Mouse (Mus musculus): Measurements from ENCODE around the gene Cavin1. TPM values are rescaled to one million over a fixed set of nuclear protein-coding genes. Genes with fewer than 3 reads are reported as not detected.
A peak's percentile ranks its signal among the peaks of the same experiment; 100 is the strongest.

Gene Cavin1
- polyA plus RNA-seq, 1 experiment: not detected

GRCm38 (mm10) chr11:100971455-100971854 is 768 bp upstream of the Cavin1 start:
- Histone ChIP-seq H3K4me1 (ENCODE audit: control insufficient read depth, insufficient read depth, low read length) (peaks cover 22% of the 10 kb centered on the region), H3K27ac (ENCODE audit: insufficient read depth, low read depth, low read length) (no peak overlapping the region), H3K4me3 (ENCODE audit: insufficient read depth, low read depth, low read length) (no peak overlapping the region)
- TF ChIP-seq CTCF (IDR thresholded peaks at IDR 0.05; ENCODE audit: insufficient read depth, low read depth, low read length) (no peak), POLR2A (IDR thresholded peaks at IDR 0.05; ENCODE audit: insufficient read depth, low read depth, low read length) (no peak)
- WGBS: 88% methylated on average over 10 of the region's 10 CpGs

GRCm38 (mm10) chr11:100969744-100970556 is 737 bp downstream of the Cavin1 start:
- H3K27ac ChIP-seq (ENCODE audit: insufficient read depth, low read depth, low read length): 0 out of 2 replicates have a peak overlapping the region, but pooled peaks have one; percentile 27
- H3K4me1 ChIP-seq (ENCODE audit: control insufficient read depth, insufficient read depth, low read length): peaks cover 22% of the 10 kb centered on the region
- peak overlapping the region; percentile 50 for H3K4me3 ChIP-seq (ENCODE audit: insufficient read depth, low read depth, low read length)
- TF ChIP-seq POLR2A (IDR thresholded peaks at IDR 0.05; ENCODE audit: insufficient read depth, low read depth, low read length): no peak
- TF ChIP-seq CTCF (IDR thresholded peaks at IDR 0.05; ENCODE audit: insufficient read depth, low read depth, low read length): no peak
- WGBS: 1% methylated on average over 65 of the region's 65 CpGs

GRCm38 (mm10) chr11:100969189-100969743 is 1.4 kb downstream of the Cavin1 start:
- H3K4me1 ChIP-seq (ENCODE audit: control insufficient read depth, insufficient read depth, low read length): peaks cover 22% of the 10 kb centered on the region
- H3K27ac ChIP-seq (ENCODE audit: insufficient read depth, low read depth, low read length): 0 out of 2 replicates have a peak overlapping the region, but pooled peaks have one; percentile 27
- peak overlapping the region; percentile 50 for H3K4me3 ChIP-seq (ENCODE audit: insufficient read depth, low read depth, low read length)
- WGBS: 10% methylated on average over 35 of the region's 35 CpGs
- TF ChIP-seq CTCF (IDR thresholded peaks at IDR 0.05; ENCODE audit: insufficient read depth, low read depth, low read length): no peak
- TF ChIP-seq POLR2A (IDR thresholded peaks at IDR 0.05; ENCODE audit: insufficient read depth, low read depth, low read length): no peak

- Histone ChIP-seq H3K4me3 (ENCODE audit: insufficient read depth, low read depth, low read length) (no peak overlapping the region), H3K4me1 (ENCODE audit: control insufficient read depth, insufficient read depth, low read length) (peaks cover 22% of the 10 kb centered on the region), H3K27ac (ENCODE audit: insufficient read depth, low read depth, low read length) (no peak overlapping the region)
- no peak for TF ChIP-seq CTCF (IDR thresholded peaks at IDR 0.05; ENCODE audit: insufficient read depth, low read depth, low read length)
- TF ChIP-seq POLR2A (IDR thresholded peaks at IDR 0.05; ENCODE audit: insufficient read depth, low read depth, low read length): no peak
- 90% methylated on average over 5 of the region's 5 CpGs for WGBS
These were observed 2.2 kb downstream of the Cavin1 start for GRCm38 (mm10) chr11:100968501-100968900.

- H3K27ac ChIP-seq (ENCODE audit: insufficient read depth, low read depth, low read length): no peak overlapping the region
- 88% methylated on average over 5 of the region's 5 CpGs for WGBS
- TF ChIP-seq POLR2A (IDR thresholded peaks at IDR 0.05; ENCODE audit: insufficient read depth, low read depth, low read length) (no peak), CTCF (IDR thresholded peaks at IDR 0.05; ENCODE audit: insufficient read depth, low read depth, low read length) (no peak)
- no peak overlapping the region for H3K4me3 ChIP-seq (ENCODE audit: insufficient read depth, low read depth, low read length)
- H3K4me1 ChIP-seq (ENCODE audit: control insufficient read depth, insufficient read depth, low read length): peaks cover 22% of the 10 kb centered on the region
These were observed 2.7 kb downstream of the Cavin1 start for GRCm38 (mm10) chr11:100967881-100968420.

GRCm38 (mm10) chr11:100967376-100967775 is 3.3 kb downstream of the Cavin1 start:
- WGBS: 44% methylated on average over 5 of the region's 5 CpGs
- Histone ChIP-seq H3K4me3 (ENCODE audit: insufficient read depth, low read depth, low read length) (no peak overlapping the region), H3K27ac (ENCODE audit: insufficient read depth, low read depth, low read length) (no peak overlapping the region), H3K4me1 (ENCODE audit: control insufficient read depth, insufficient read depth, low read length) (peaks cover 25% of the 10 kb centered on the region)
- TF ChIP-seq CTCF (IDR thresholded peaks at IDR 0.05; ENCODE audit: insufficient read depth, low read depth, low read length) (no peak), POLR2A (IDR thresholded peaks at IDR 0.05; ENCODE audit: insufficient read depth, low read depth, low read length) (no peak)

GRCm38 (mm10) chr11:100965760-100966159 is 4.9 kb downstream of the Cavin1 start:
- Histone ChIP-seq H3K27ac (ENCODE audit: insufficient read depth, low read depth, low read length) (no peak overlapping the region), H3K4me1 (ENCODE audit: control insufficient read depth, insufficient read depth, low read length) (peaks cover 29% of the 10 kb centered on the region), H3K4me3 (ENCODE audit: insufficient read depth, low read depth, low read length) (no peak overlapping the region)
- WGBS: 86% methylated on average over 6 of the region's 6 CpGs
- no peak for TF ChIP-seq POLR2A (IDR thresholded peaks at IDR 0.05; ENCODE audit: insufficient read depth, low read depth, low read length)
- no peak for TF ChIP-seq CTCF (IDR thresholded peaks at IDR 0.05; ENCODE audit: insufficient read depth, low read depth, low read length)

GRCm38 (mm10) chr11:100964901-100965542 is 5.7 kb downstream of the Cavin1 start:
- 82% methylated on average over 6 of the region's 6 CpGs for WGBS
- Histone ChIP-seq H3K4me1 (ENCODE audit: control insufficient read depth, insufficient read depth, low read length) (peaks cover 22% of the 10 kb centered on the region), H3K27ac (ENCODE audit: insufficient read depth, low read depth, low read length) (no peak overlapping the region), H3K4me3 (ENCODE audit: insufficient read depth, low read depth, low read length) (no peak overlapping the region)
- TF ChIP-seq POLR2A (IDR thresholded peaks at IDR 0.05; ENCODE audit: insufficient read depth, low read depth, low read length): no peak

GRCm38 (mm10) chr11:100964180-100964579 is 6.5 kb downstream of the Cavin1 start:
- TF ChIP-seq POLR2A (IDR thresholded peaks at IDR 0.05; ENCODE audit: insufficient read depth, low read depth, low read length) (no peak), CTCF (IDR thresholded peaks at IDR 0.05; ENCODE audit: insufficient read depth, low read depth, low read length) (no peak)
- Histone ChIP-seq H3K4me1 (ENCODE audit: control insufficient read depth, insufficient read depth, low read length) (peaks cover 14% of the 10 kb centered on the region), H3K27ac (ENCODE audit: insufficient read depth, low read depth, low read length) (no peak overlapping the region), H3K4me3 (ENCODE audit: insufficient read depth, low read depth, low read length) (no peak overlapping the region)
- WGBS: 90% methylated on average over 7 of the region's 7 CpGs

Data from olfactory bulb, adult 2 months (tissue).